ENCODE assay signal across 8 mouse cellular contexts in genomic region chr6:71494341-71495020, GRCm38 (mm10). TPM values are rescaled to one million over a fixed set of nuclear protein-coding genes. Genes with fewer than 3 reads are reported as not detected.
DNase-seq lines count a peak whose midpoint lies in the region; ATAC-seq lines count a peak whose summit lies in the region.

No protein-coding gene starts in this region.

- H3K36me3 ChIP-seq in forebrain, embryonic 16.5 days (ENCODE audit: control insufficient read depth, insufficient read depth), result no peaks in the 10 kb centered on the region
- peaks cover 11% of the 10 kb centered on the region for H3K36me3 ChIP-seq in hindbrain, embryonic 14.5 days (replicated peaks; ENCODE audit: control insufficient read depth, insufficient read depth)

- H3K9me3 ChIP-seq in forebrain, embryonic 16.5 days (ENCODE audit: control insufficient read depth, low read length), result no peaks in the 10 kb centered on the region
- H3K9me3 ChIP-seq in hindbrain, embryonic 14.5 days (ENCODE audit: control insufficient read depth, low read length), result no peaks in the 10 kb centered on the region

- H3K27me3 ChIP-seq in forebrain, embryonic 16.5 days (replicated peaks; ENCODE audit: control insufficient read depth, insufficient read depth, low read length), result no peaks in the 10 kb centered on the region
- H3K27me3 ChIP-seq in hindbrain, embryonic 14.5 days (ENCODE audit: control insufficient read depth, insufficient read depth, low read length), result no peaks in the 10 kb centered on the region

- under 1% methylated on average over 40 of the region's 46 CpGs for WGBS in forebrain, embryonic 16.5 days
- under 1% methylated on average over 46 of the region's 46 CpGs for WGBS in hindbrain, embryonic 14.5 days

- peak overlapping the region; percentile 99 for H3K27ac ChIP-seq in forebrain, embryonic 16.5 days (ENCODE audit: low read length)
- H3K27ac ChIP-seq in hindbrain, embryonic 14.5 days, result peak overlapping the region; percentile 98

- ATAC-seq in forebrain, embryonic 16.5 days, result peak; percentile 24
- ATAC-seq in hindbrain, embryonic 14.5 days (ENCODE audit: low FRiP score), result peak; percentile 42
- peak; percentile 57 for ATAC-seq in megakaryocyte, adult 5-6 weeks (ENCODE audit: poor library complexity, severe bottlenecking)

- peak overlapping the region; percentile 95 for H3K4me3 ChIP-seq in forebrain, embryonic 16.5 days (replicated peaks; ENCODE audit: low read length)
- H3K4me3 ChIP-seq in hindbrain, embryonic 14.5 days (replicated peaks; ENCODE audit: low read length), result peak overlapping the region; percentile 100

- DNase-seq in layer of hippocampus, adult 11-12 months (ENCODE audit: low spot score), result peak; percentile 44
- no peak for DNase-seq in layer of hippocampus, adult 9-10 months (ENCODE audit: low spot score)
- peak; percentile 66 to 77 for DNase-seq in cerebellum, adult 18-20 months
- peak; percentile 40 for DNase-seq in hindbrain, embryonic 14.5 days (ENCODE audit: low spot score)
- DNase-seq in left cerebral cortex, adult 8-10 months (ENCODE audit: low spot score in 2 of 2), result peak; percentile 35 to 54
- peak; percentile 30 for DNase-seq in right cerebral cortex, adult 18-20 months

- peak overlapping the region; percentile 68 for H3K4me2 ChIP-seq in forebrain, embryonic 16.5 days (ENCODE audit: low read length)
- H3K4me2 ChIP-seq in hindbrain, embryonic 14.5 days (replicated peaks), result peak overlapping the region; percentile 87

- peak overlapping the region; percentile 100 for H3K9ac ChIP-seq in forebrain, embryonic 16.5 days (replicated peaks; ENCODE audit: low read depth, low read length)
- peak overlapping the region; percentile 99 for H3K9ac ChIP-seq in hindbrain, embryonic 14.5 days

- peaks cover 13% of the 10 kb centered on the region for H3K4me1 ChIP-seq in forebrain, embryonic 16.5 days (replicated peaks; ENCODE audit: control insufficient read depth, insufficient read depth, low read length)
- peaks cover 23% of the 10 kb centered on the region for H3K4me1 ChIP-seq in hindbrain, embryonic 14.5 days (replicated peaks; ENCODE audit: control insufficient read depth, insufficient read depth, low read length)

RNA-seq across cellular contexts. Expression of gene Rnf103, which starts 0.8 kb away (rescaled TPM):
- 22.1 and 24.8 TPM in 2 replicates for polyA plus RNA-seq in forebrain, embryonic 16.5 days (2015; fragmentation: Nextera tagmentation; extraction: Ambion mirVana)
- polyA plus RNA-seq in hindbrain, embryonic 14.5 days (2014; fragmentation: Nextera tagmentation; extraction: Ambion mirVana), result 31.1 and 35.8 TPM in 2 replicates
- 10 to 100 TPM; 52.4 to 53.7 (median 53.5) TPM for total RNA-seq in left cerebral cortex, adult 8-10 months (2022)
- total RNA-seq in megakaryocyte, adult 5-6 weeks (2015), result 14.6 and 17.5 TPM in 2 replicates
- 16.4 and 18.5 TPM in 2 replicates for total RNA-seq in megakaryocyte, adult 5-6 weeks (2017)

RNA-seq across cellular contexts. Expression of gene Chmp3, which starts 49.1 kb away (rescaled TPM):
- polyA plus RNA-seq in forebrain, embryonic 16.5 days (2015; fragmentation: Nextera tagmentation; extraction: Ambion mirVana), result 66.8 and 70.1 TPM in 2 replicates
- polyA plus RNA-seq in hindbrain, embryonic 14.5 days (2014; fragmentation: Nextera tagmentation; extraction: Ambion mirVana), result 52.8 and 57.5 TPM in 2 replicates
- 100 to 1,000 TPM; 105 to 122 (median 109) TPM for total RNA-seq in left cerebral cortex, adult 8-10 months (2022)
- total RNA-seq in megakaryocyte, adult 5-6 weeks (2015), result 45.7 and 54.8 TPM in 2 replicates
- total RNA-seq in megakaryocyte, adult 5-6 weeks (2017), result 172 and 215 TPM in 2 replicates

RNA-seq across cellular contexts. Expression of gene Rmnd5a, which starts 54.0 kb away (rescaled TPM):
- 8.4 and 9.4 TPM in 2 replicates for polyA plus RNA-seq in forebrain, embryonic 16.5 days (2015; fragmentation: Nextera tagmentation; extraction: Ambion mirVana)
- polyA plus RNA-seq in hindbrain, embryonic 14.5 days (2014; fragmentation: Nextera tagmentation; extraction: Ambion mirVana), result 5.8 TPM in 2 replicates
- total RNA-seq in left cerebral cortex, adult 8-10 months (2022), result 100 to 1,000 TPM in 2 of 4 experiments, 10 to 100 TPM in 2; 89.3 to 105 (median 98.4) TPM
- 40.7 and 40.9 TPM in 2 replicates for total RNA-seq in megakaryocyte, adult 5-6 weeks (2015)
- total RNA-seq in megakaryocyte, adult 5-6 weeks (2017), result 49.8 and 52.5 TPM in 2 replicates
